Mouse (Mus musculus) liver, embryonic 14.5 days (tissue): Measurements from ENCODE around the gene Ifrd1.

Experiments
- CTCF ChIP-seq: IDR thresholded peaks from 2 replicates; pipeline ENCODE4 v1.5.1; 2016; ENCODE audit warnings: antibody characterized with exemption, low read depth, control low read depth
- EP300 ChIP-seq: IDR thresholded peaks from 2 replicates; pipeline ENCODE4 v1.6.1; 2016; ENCODE audit warnings: antibody characterized with exemption, low read depth

- TF ChIP-seq EP300, result no peak
- no peak for TF ChIP-seq CTCF
Measured at GRCm38 (mm10) chr12:40258462-40259000, 10.2 kb upstream of the Ifrd1 start.
